Mouse (Mus musculus) thymus, adult 2 months (tissue): ENCODE measurements around the gene Phactr2.

ENCODE experiments used
- CTCF ChIP-seq: fragments of 200-500 bp; IDR thresholded peaks from 2 replicates; pipeline ENCODE4 v1.5.1; 2012; ENCODE audit warnings: mild to moderate bottlenecking, control low read depth, low read length, moderate library complexity, borderline replicate concordance; ENCODE audit not compliant: control insufficient read depth, poor library complexity, insufficient read depth; ENCODE audit errors: extremely low read depth
- POLR2A ChIP-seq: fragments of 200-500 bp; IDR thresholded peaks from 2 replicates; pipeline ENCODE4 v1.6.1; 2012; ENCODE audit warnings: mild to moderate bottlenecking, low read length, control low read depth, moderate library complexity; ENCODE audit not compliant: control insufficient read depth, poor library complexity, insufficient read depth; ENCODE audit errors: extremely low read depth

GRCm38 (mm10) chr10:13427599-13427998 lies 46.6 kb downstream of the Phactr2 start:
- TF ChIP-seq CTCF (no peak), POLR2A (no peak)
